Mouse (Mus musculus) heart, postnatal 14 days (tissue): ENCODE data around the gene Rorc. TPM values are rescaled to one million over a fixed set of nuclear protein-coding genes. Genes with fewer than 3 reads are reported as not detected.
A peak's percentile ranks its signal among the peaks of the same experiment; 100 is the strongest.

ENCODE experiments used
- DNase-seq, 2 experiments: peaks; one replicate each; pipeline ENCODE4 v3.0.0; 2021 to 2022
- intact Hi-C: fragments of 180-260 bp; cut with DNase I; formaldehyde crosslinking; loops from one replicate; pipeline ENCODE4 v1.15.1; 2025
- total RNA-seq, 2 experiments: library from RNA; stranded (reverse); gene quantifications; 2 replicates each; pipeline ENCODE4 v1.2.3; 2021

Rorc gene
- total RNA-seq, 2 experiments from 2014 or later, result 29.6 to 33.1 TPM

- intact Hi-C loops, result no loop called here
Observed at GRCm38 (mm10) chr3:94374636-94375035, 2.0 kb downstream of the Rorc start.

GRCm38 (mm10) chr3:94375146-94375545 is 2.6 kb downstream of the Rorc start:
- DNase-seq, result no peak
- intact Hi-C loops, result no loop called here

More at GRCm38 (mm10) chr3:94374636-94375035, 2.0 kb downstream of the Rorc start:
- DNase-seq, result no peak

GRCm38 (mm10) chr3:94375861-94376260 is 3.3 kb downstream of the Rorc start:
- no peak for DNase-seq
- intact Hi-C loops, result no loop called here

GRCm38 (mm10) chr3:94377028-94377923 is 4.7 kb downstream of the Rorc start:
- intact Hi-C loops, result no loop called here
- DNase-seq, result no peak

GRCm38 (mm10) chr3:94379831-94380510 is 7.4 kb downstream of the Rorc start:
- DNase-seq, result no peak
- intact Hi-C loops, result no loop called here

DNA sequence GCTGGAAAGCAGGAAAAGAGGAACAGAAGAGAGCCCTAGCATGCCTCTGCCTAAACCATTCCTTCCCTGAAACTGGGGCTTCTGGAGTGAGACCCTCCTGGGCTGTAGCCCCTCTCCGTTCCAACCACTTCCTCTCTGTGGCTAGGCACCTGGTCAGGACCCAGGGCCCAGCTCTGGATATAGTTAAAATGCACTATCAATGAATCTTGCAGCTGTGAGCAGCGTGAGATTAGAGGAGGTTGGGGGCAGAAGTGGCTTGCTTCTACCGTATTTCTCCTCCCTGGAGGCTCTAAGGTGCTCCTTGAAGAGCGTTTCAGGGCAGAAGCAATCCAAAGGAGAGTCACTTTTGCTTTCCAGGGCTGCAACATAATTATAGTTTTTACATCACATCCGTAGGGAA is 9.7 kb downstream of the Rorc start:
- intact Hi-C loops, result no loop called here
- no peak for DNase-seq

- DNase-seq, result no peak
- intact Hi-C loops, result no loop called here
Observed at GRCm38 (mm10) chr3:94383476-94383875, 10.9 kb downstream of the Rorc start.

GRCm38 (mm10) chr3:94386671-94387070 is 14.1 kb downstream of the Rorc start:
- intact Hi-C loops, result no loop called here
- no peak for DNase-seq

GRCm38 (mm10) chr3:94387391-94387790 is 14.8 kb downstream of the Rorc start:
- intact Hi-C loops, result no loop called here
- DNase-seq, result no peak

- intact Hi-C loops, result no loop called here
Observed at GRCm38 (mm10) chr3:94388047-94388446, 15.5 kb downstream of the Rorc start.

GRCm38 (mm10) chr3:94389420-94389819 is 16.8 kb downstream of the Rorc start:
- intact Hi-C loops, result no loop called here
- no peak for DNase-seq

More at GRCm38 (mm10) chr3:94388047-94388446, 15.5 kb downstream of the Rorc start:
- no peak for DNase-seq

GRCm38 (mm10) chr3:94391001-94391400 is 18.4 kb downstream of the Rorc start:
- intact Hi-C loops, result no loop called here
- DNase-seq, result no peak

DNA sequence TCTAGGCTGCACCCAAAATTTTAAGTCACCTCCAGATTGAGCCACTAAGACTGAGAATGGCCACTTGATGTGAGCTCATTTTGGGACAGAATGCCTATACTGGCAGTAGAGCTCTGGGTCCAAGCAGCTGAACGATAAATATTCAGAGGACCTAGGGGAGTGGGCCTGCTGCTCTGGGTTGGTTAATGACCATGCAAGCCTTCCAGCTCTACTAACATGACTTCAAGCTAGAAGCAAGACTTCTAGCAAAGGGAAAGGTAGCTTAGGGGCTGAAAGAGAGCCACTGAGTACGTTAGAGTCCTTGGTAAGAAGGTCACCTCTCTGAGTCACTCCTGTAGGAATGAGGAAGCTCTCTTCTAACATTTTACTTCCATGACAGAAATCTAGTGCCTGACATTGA is 19.5 kb downstream of the Rorc start:
- intact Hi-C loops, result no loop called here
- no peak for DNase-seq

- DNase-seq, result no peak
- intact Hi-C loops, result no loop called here
Observed at GRCm38 (mm10) chr3:94393049-94393448, 20.5 kb downstream of the Rorc start.

DNA sequence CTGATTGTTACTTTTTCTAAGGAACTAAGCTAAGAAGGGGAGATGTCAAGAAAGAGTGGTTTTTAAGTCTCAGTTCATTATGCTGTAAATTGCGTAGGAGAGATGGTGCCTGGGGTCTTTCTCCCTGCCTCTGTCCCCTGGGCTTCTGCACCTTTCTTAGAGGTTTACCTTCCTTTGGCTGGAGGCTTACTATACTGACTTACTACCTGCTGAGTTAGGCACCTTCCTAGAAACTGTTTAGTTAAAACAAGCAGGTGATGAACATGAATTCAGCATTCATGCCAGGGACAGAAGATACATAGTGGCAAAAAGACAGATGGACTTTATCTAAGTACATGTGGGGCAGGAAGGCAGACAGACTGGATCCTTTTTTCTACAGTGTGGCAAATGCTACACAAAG is 23.7 kb downstream of the Rorc start:
- intact Hi-C loops, result no loop called here
- DNase-seq, result no peak

DNA sequence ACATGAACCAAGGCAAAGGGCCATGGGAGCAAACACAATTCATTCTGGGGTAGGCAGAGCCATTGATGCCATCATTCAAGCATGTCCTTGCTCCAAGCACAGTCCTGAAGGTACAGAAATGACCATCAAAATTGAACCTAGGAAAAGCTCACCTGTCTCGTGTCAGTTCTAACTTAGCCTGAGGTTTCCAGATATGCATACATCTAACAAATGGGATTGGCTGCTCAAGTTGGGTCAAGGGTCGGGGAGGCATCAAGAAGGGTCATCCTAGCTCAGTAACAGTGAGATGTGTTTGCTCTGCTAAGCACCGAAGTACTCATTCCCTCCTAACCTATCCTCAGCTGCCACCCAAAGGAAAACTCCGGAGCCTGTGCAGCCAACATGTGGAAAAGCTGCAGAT is 24.3 kb downstream of the Rorc start:
- intact Hi-C loops, result no loop called here
- no peak for DNase-seq

DNA sequence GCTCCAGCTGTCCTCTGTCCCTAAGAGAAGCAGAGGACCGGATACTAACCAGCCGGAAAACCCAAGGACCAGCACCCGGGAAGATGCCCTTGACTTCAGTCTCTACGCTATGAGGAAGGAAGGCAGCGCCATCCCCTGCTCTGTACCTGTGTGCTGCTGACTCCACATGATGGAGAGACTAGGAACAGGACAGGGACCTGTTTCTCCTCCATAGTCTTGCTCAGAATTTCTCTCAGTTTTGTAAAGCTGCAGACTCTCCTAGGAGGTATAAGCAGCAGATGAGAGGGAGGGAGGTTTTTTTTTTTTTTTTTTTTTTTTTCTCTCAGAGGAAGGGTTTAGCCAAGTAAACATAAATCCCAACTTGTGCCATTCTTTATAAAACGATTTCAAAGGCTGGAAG is 25.6 kb downstream of the Rorc start, which contains the start of gene Lingo4:
Gene Lingo4 (plus strand): TSS at position 301 of the 400 bp plus-strand sequence.
- intact Hi-C loops, result no loop called here
- DNase-seq, result no peak

DNA sequence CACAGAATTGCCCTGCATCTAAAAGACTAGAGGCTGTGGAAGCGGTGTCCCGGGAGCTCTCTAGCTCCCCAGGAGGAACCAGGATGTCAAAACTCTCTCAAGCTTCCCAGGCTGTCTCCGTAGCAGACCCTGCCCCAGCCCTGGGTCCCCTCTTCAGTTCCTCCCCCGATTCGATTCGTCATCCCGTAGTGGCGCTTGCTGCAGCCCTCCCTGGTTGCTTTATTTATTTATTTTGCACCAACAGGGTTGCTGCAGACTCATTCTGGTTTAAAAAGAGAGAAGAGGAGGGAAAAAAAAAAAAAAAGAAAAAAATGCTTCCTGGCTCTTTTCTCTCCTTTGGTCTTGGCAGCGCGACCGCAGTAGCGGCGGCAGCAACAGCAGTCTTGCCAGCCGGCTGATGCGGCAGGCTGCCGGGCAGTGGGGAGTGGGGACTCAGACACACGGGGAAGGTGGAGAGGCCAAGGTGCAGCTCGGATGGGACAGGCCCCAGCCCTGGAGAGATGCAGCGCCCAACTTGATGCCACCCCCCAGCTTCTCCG is 26.4 kb downstream of the Rorc start:
- DNase-seq, result peak; percentile 14 to 23
- intact Hi-C loops, result no loop called here

GRCm38 (mm10) chr3:94399663-94400310 is 27.2 kb downstream of the Rorc start:
- no peak for DNase-seq
- intact Hi-C loops, result no loop called here

- intact Hi-C loops, result no loop called here
- no peak for DNase-seq
Observed at GRCm38 (mm10) chr3:94402451-94402850, 29.9 kb downstream of the Rorc start.
